Mouse (Mus musculus): Measurements from ENCODE around the gene Tmem203. TPM values are rescaled to one million over a fixed set of nuclear protein-coding genes. Genes with fewer than 3 reads are reported as not detected.
A peak's percentile ranks its signal among the peaks of the same experiment; 100 is the strongest.
"Not testable (repeated sequence)": the region's sequence is repeated elsewhere in the genome, so short reads cannot be mapped to it uniquely, and the experiment has no call there.

The Tmem203 gene
- polyA plus RNA-seq, 1 experiment from 2014 or later, result 20.6 TPM

DNA sequence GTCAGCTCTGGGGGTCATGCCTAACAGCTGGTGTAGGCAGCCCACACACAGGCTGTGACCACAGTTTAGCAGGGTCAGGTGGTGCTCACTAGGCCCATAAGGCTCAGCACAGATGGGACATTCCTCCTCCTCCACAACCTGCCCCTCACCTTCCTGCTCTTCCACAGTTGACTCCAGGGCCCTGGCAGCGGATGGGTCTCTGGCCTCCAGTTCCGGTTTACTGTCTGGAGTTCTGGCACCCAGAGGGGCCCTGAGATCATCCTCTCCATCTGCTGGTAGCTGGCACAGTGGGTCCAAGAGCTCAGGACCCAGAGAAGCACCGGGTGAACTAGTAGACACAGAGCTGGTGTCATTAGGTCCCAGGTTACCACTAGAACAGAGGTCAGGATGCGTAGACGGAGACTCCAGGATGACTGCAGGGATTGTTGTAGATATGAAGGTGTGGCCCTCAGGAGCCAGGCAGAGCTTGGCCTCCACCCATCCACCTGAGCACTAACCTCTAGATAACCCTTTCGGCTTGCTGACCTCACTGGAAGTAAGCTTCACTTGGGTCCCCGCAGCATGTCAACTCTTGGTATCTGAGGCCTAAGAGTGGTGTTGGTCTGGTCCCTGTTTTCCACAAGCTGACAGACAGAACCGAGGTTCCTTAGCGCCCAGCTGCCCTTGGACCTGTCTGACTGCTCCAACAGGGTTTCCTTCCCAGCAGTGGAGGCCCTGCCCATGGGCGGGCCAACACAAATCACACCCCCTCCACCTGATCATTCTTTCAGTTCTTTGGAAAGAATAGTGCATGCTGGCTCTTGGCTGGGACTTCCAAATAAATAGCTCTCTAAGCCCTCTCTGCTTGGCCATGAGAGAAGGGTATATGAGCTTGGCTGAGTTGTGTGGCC, 8.8 kb upstream of the Tmem203 start, which contains the start of gene AL732309.1:
AL732309.1 (minus strand) TSS at position 681 of the 890 bp plus-strand sequence.
- peaks cover 55% of the 10 kb centered on the region for H3K36me3 ChIP-seq
- peaks cover 23% of the 10 kb centered on the region for H3K27me3 ChIP-seq
- H3K4me1 ChIP-seq, result peaks cover 17% of the 10 kb centered on the region
- WGBS, result 91% methylated on average over 10 of the region's 10 CpGs
- H3K4me3 ChIP-seq, result no peak within 1 kb of the TSS
- no peak within 1 kb of the TSS for H3K27ac ChIP-seq (replicated peaks)
- H3K9me3 ChIP-seq, result no peaks in the 10 kb centered on the region
- H3K9ac ChIP-seq (replicated peaks), result no peak within 1 kb of the TSS
- no peak for ATAC-seq (ENCODE audit: low FRiP score, low read depth)
- no peak within 1 kb of the TSS for H3K4me2 ChIP-seq (replicated peaks)

DNA sequence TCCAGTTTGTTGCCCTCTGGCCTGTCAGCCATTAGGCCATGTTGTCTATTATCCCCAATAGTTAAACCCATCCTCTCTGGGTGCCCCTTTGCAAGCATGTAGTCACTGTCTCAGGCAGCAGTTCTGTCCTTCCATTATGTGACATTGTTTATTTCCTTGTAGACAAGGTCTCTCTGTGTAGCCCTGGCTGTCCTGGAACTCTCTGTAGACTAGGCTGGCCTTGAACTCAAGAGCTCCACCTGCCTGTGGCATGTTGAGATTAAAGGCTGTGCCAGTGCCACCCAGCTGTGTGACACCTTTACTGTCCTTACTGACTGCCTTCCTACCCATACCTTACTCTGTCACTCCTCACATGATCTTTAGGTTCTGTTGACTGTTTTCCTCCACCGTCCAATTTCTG, 2.9 kb upstream of the Tmem203 start:
- Histone ChIP-seq H3K36me3 (peaks cover 46% of the 10 kb centered on the region), H3K27ac (replicated peaks) (no peak overlapping the region), H3K27me3 (no peaks in the 10 kb centered on the region), H3K4me1 (peaks cover 17% of the 10 kb centered on the region), H3K4me2 (replicated peaks) (no peak overlapping the region), H3K4me3 (no peak overlapping the region), H3K9ac (replicated peaks) (no peak overlapping the region), H3K9me3 (no peaks in the 10 kb centered on the region)
- WGBS, result 92% methylated on average over 1 of the region's 1 CpGs
- ATAC-seq (ENCODE audit: low FRiP score, low read depth), result no peak

GRCm38 (mm10) chr2:25256443-25257109, 1.3 kb downstream of the Tmem203 start:
- ATAC-seq (ENCODE audit: low FRiP score, low read depth); H3K9me3 ChIP-seq; H3K27me3 ChIP-seq; H3K27ac ChIP-seq (replicated peaks): not testable (repeated sequence)
- H3K36me3 ChIP-seq, result peaks cover 11% of the 10 kb centered on the region
- peak overlapping the region; percentile 98 for H3K4me2 ChIP-seq (replicated peaks)
- H3K4me1 ChIP-seq, result peaks cover 17% of the 10 kb centered on the region
- H3K9ac ChIP-seq (replicated peaks), result peak overlapping the region; percentile 87; the same call in 1 of the 2 replicates
- WGBS, result 62% methylated on average over 12 of the region's 12 CpGs
- H3K4me3 ChIP-seq, result peak overlapping the region; percentile 99

DNA sequence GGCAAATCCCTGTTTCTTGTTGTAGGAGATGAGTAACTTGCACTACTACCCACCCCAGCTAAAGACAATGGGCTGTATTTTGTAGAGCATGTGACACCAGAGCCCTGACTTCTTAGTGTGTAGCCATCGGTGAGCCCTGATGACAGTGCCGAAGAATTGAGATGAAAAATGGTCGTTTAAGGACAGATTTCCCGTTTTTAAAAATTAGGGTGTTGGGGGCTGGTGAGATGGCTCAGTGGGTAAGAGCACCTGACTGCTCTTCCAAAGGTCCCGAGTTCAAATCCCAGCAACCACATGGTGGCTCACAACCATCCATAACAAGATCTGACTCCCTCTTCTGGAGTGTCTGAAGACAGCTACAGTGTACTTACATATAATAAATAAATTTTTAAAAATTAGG, 2.0 kb downstream of the Tmem203 start:
- not testable (repeated sequence) for H3K4me2 ChIP-seq (replicated peaks); H3K4me3 ChIP-seq; H3K9ac ChIP-seq (replicated peaks); H3K27ac ChIP-seq (replicated peaks); H3K36me3 ChIP-seq; H3K9me3 ChIP-seq; ATAC-seq (ENCODE audit: low FRiP score, low read depth); H3K27me3 ChIP-seq
- WGBS, result 85% methylated on average over 5 of the region's 5 CpGs
- H3K4me1 ChIP-seq, result peaks cover 21% of the 10 kb centered on the region

GRCm38 (mm10) chr2:25258887-25259286, 3.6 kb downstream of the Tmem203 start:
- 44% methylated on average over 2 of the region's 2 CpGs for WGBS
- H3K9me3 ChIP-seq, result no peaks in the 10 kb centered on the region
- H3K27me3 ChIP-seq, result peaks cover 12% of the 10 kb centered on the region
- H3K36me3 ChIP-seq, result no peaks in the 10 kb centered on the region
- no peak overlapping the region for H3K4me3 ChIP-seq
- no peak overlapping the region for H3K27ac ChIP-seq (replicated peaks)
- no peak overlapping the region for H3K9ac ChIP-seq (replicated peaks)
- H3K4me1 ChIP-seq, result peaks cover 32% of the 10 kb centered on the region
- ATAC-seq (ENCODE audit: low FRiP score, low read depth), result no peak
- no peak overlapping the region for H3K4me2 ChIP-seq (replicated peaks)

- H3K4me1 ChIP-seq, result peaks cover 43% of the 10 kb centered on the region
- peaks cover 30% of the 10 kb centered on the region for H3K27me3 ChIP-seq
- no peaks in the 10 kb centered on the region for H3K9me3 ChIP-seq
- peak overlapping the region; percentile 52; the same call in 1 of the 2 replicates for H3K27ac ChIP-seq (replicated peaks)
- no peak for ATAC-seq (ENCODE audit: low FRiP score, low read depth)
- WGBS, result 45% methylated on average over 12 of the region's 12 CpGs
- H3K4me3 ChIP-seq, result peak overlapping the region; percentile 82
- no peaks in the 10 kb centered on the region for H3K36me3 ChIP-seq
- H3K9ac ChIP-seq (replicated peaks), result peak overlapping the region; percentile 38; the same call in 1 of the 2 replicates
- H3K4me2 ChIP-seq (replicated peaks), result peak overlapping the region; percentile 99
These were observed 6.6 kb downstream of the Tmem203 start for GRCm38 (mm10) chr2:25261870-25262269.

GRCm38 (mm10) chr2:25262291-25262767, 7.1 kb downstream of the Tmem203 start, which contains the start of gene Tprn:
Gene Tprn, plus strand, starts transcription at chr2:25262618.
- Histone ChIP-seq H3K9ac (replicated peaks) (peak within 1 kb of the TSS; percentile 66), H3K36me3 (no peaks in the 10 kb centered on the region), H3K27ac (replicated peaks) (peak within 1 kb of the TSS; percentile 56), H3K27me3 (peaks cover 30% of the 10 kb centered on the region), H3K4me2 (replicated peaks) (peak within 1 kb of the TSS; percentile 99), H3K4me3 (peak within 1 kb of the TSS; percentile 82), H3K9me3 (no peaks in the 10 kb centered on the region), H3K4me1 (peaks cover 48% of the 10 kb centered on the region)
- WGBS, result under 1% methylated on average over 39 of the region's 39 CpGs
- ATAC-seq (ENCODE audit: low FRiP score, low read depth), result peak; percentile 99

GRCm38 (mm10) chr2:25262795-25263622, 7.8 kb downstream of the Tmem203 start:
- ATAC-seq (ENCODE audit: low FRiP score, low read depth), result no peak
- no peaks in the 10 kb centered on the region for H3K9me3 ChIP-seq
- H3K36me3 ChIP-seq, result peaks cover under 1% of the 10 kb centered on the region; the same call in 1 of the 2 replicates
- H3K27me3 ChIP-seq, result peaks cover 30% of the 10 kb centered on the region
- peak overlapping the region; percentile 99 for H3K4me2 ChIP-seq (replicated peaks)
- 1% methylated on average over 72 of the region's 82 CpGs for WGBS
- H3K4me1 ChIP-seq, result peaks cover 53% of the 10 kb centered on the region
- H3K9ac ChIP-seq (replicated peaks), result peak overlapping the region; percentile 66
- peak overlapping the region; percentile 56; the same call in 1 of the 2 replicates for H3K27ac ChIP-seq (replicated peaks)
- H3K4me3 ChIP-seq, result peak overlapping the region; percentile 82

DNA sequence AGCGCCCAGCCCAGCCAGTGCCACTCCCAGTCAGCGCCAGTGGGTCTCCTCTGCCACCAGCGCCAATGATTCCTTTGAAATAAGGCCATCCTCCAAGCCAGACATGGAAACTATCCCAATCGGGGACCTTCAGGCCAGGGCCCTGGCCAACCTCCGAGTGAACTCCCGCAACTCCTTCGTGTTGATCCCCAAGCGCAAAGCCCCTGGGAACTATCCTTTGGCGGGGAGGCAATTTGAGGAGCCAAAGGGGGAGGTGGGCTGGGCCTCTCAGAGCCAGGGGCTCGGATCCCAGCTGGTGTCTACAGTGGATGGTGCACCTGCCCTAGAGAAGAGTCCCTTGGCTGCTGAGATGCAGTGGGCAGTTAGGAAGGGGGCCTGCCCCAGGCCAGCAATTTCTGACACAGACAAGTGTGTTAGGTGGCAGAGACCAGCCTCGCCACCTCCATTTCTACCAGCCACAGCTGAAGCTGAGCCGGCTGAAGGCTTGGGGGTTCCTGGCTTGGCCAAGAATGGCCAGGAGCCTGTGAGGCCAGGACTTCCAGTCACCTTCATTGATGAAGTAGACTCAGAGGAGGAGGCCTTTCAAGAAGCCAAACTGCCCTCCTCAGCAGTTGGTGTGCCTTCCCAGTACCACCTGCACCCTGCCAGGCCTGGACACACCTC, 8.5 kb downstream of the Tmem203 start:
- no peak for ATAC-seq (ENCODE audit: low FRiP score, low read depth)
- Histone ChIP-seq H3K4me2 (replicated peaks) (peak overlapping the region; percentile 99), H3K9me3 (no peaks in the 10 kb centered on the region), H3K4me3 (peak overlapping the region; percentile 82), H3K4me1 (peaks cover 54% of the 10 kb centered on the region), H3K27me3 (peaks cover 30% of the 10 kb centered on the region), H3K36me3 (peaks cover 7% of the 10 kb centered on the region; the same call in 1 of the 2 replicates), H3K27ac (replicated peaks) (no peak overlapping the region), H3K9ac (replicated peaks) (peak overlapping the region; percentile 66)
- WGBS, result 18% methylated on average over 12 of the region's 12 CpGs

DNA sequence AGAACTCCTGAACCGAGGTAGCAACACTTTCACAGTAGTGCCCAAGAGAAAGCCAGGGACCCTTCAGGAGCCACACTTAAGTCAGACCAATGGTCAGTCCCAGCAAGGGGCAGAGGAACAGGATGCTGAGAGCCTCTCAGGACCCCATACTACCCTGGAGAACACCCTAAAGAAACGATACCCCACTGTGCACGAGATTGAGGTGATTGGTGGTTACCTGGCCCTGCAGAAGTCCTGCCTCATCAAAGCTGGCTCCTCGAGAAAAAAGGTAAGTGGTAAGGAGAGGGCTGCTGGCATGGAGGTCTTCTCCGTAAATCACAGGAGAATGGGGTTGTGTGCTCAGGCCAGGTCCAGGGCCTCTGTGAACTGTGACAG, 9.0 kb downstream of the Tmem203 start:
- Histone ChIP-seq H3K4me2 (replicated peaks) (peak overlapping the region; percentile 99; the same call in 1 of the 2 replicates), H3K27me3 (peaks cover 30% of the 10 kb centered on the region), H3K9ac (replicated peaks) (peak overlapping the region; percentile 66), H3K4me1 (peaks cover 54% of the 10 kb centered on the region), H3K36me3 (peaks cover 13% of the 10 kb centered on the region; the same call in 1 of the 2 replicates), H3K9me3 (no peaks in the 10 kb centered on the region), H3K4me3 (peak overlapping the region; percentile 82; the same call in 1 of the 2 replicates), H3K27ac (replicated peaks) (no peak overlapping the region)
- no peak for ATAC-seq (ENCODE audit: low FRiP score, low read depth)
- 76% methylated on average over 5 of the region's 5 CpGs for WGBS

DNA sequence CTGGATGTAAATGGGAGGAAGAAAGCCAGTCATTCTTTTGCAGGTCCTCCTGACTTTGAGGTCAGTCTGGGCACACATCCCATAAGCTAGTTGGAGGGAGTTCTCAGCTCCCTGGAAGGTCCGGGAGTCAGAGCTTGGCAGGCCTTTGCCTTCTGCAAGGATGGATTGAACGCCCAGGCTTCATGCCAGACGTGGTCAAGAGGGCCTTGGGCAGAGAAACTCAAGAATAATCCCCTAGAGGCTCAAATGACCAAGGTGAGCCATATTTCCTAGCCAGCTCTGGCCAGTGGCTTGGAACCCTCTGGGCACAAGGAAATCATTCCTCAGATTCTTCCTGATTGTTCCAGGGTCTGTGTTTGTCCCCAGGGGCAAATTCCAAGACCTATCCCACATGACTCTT, 9.6 kb downstream of the Tmem203 start:
- Histone ChIP-seq H3K4me3 (no peak overlapping the region), H3K9ac (replicated peaks) (0 out of 2 replicates have a peak overlapping the region, but pooled peaks have one; percentile 24), H3K27ac (replicated peaks) (no peak overlapping the region), H3K36me3 (peaks cover 16% of the 10 kb centered on the region; the same call in 1 of the 2 replicates), H3K4me2 (replicated peaks) (0 out of 2 replicates have a peak overlapping the region, but pooled peaks have one; percentile 99), H3K4me1 (peaks cover 54% of the 10 kb centered on the region), H3K9me3 (no peaks in the 10 kb centered on the region), H3K27me3 (peaks cover 30% of the 10 kb centered on the region)
- WGBS, result 82% methylated on average over 3 of the region's 3 CpGs
- ATAC-seq (ENCODE audit: low FRiP score, low read depth), result no peak

Measured in midbrain, embryonic 12.5 days (tissue).